Mouse (Mus musculus) forebrain, embryonic 11.5 days (tissue): ENCODE measurements around the gene Il1r1. TPM values are rescaled to one million over a fixed set of nuclear protein-coding genes. Genes with fewer than 3 reads are reported as not detected.

Experiments used
- ATAC-seq: fragments of 200-750 bp; cut with Nextera tagmentation; replicated peaks from 2 replicates; pipeline ENCODE4 v1.8.0; 2017; ENCODE audit warnings: moderate TSS enrichment; ENCODE audit not compliant: low FRiP score
- DNase-seq: peaks from one replicate; pipeline ENCODE4 v3.0.0-alpha.2; 2017; ENCODE audit warnings: low spot score
- H3K27ac ChIP-seq: fragments of 300-500 bp; sonication (generic); 2 replicates; pipeline ENCODE4 v1.5.1; 2014; ENCODE audit warnings: low read depth, low read length
- H3K27me3 ChIP-seq: fragments of 300-500 bp; sonication (generic); 2 replicates; pipeline ENCODE4 v1.6.1; 2014; ENCODE audit warnings: mild to moderate bottlenecking, low read length, mixed read lengths; ENCODE audit not compliant: control insufficient read depth, insufficient read depth
- H3K36me3 ChIP-seq: fragments of 300-500 bp; sonication (generic); 2 replicates; pipeline ENCODE4 v1.6.1; 2014; ENCODE audit warnings: mild to moderate bottlenecking, low read length, moderate library complexity, mixed read lengths; ENCODE audit not compliant: control insufficient read depth, insufficient read depth
- H3K4me1 ChIP-seq: fragments of 300-500 bp; sonication (generic); replicated peaks from 2 replicates; pipeline ENCODE4 v1.6.1; 2014; ENCODE audit warnings: low read length, mixed read lengths; ENCODE audit not compliant: control insufficient read depth, insufficient read depth
- H3K4me2 ChIP-seq: fragments of 300-500 bp; sonication (generic); 2 replicates; pipeline ENCODE4 v1.6.1; 2014; ENCODE audit warnings: low read depth, mild to moderate bottlenecking, low read length, moderate library complexity, mixed read lengths; ENCODE audit not compliant: severe bottlenecking
- H3K4me3 ChIP-seq: fragments of 300-500 bp; sonication (generic); 2 replicates; pipeline ENCODE4 v1.5.1; 2014; ENCODE audit warnings: low read depth, low read length
- H3K9ac ChIP-seq: fragments of 300-500 bp; sonication (generic); 2 replicates; pipeline ENCODE4 v1.6.1; 2014; ENCODE audit warnings: low read length
- H3K9me3 ChIP-seq: fragments of 300-500 bp; sonication (generic); 2 replicates; pipeline ENCODE4 v1.6.1; 2016; ENCODE audit warnings: low read length, mixed read lengths; ENCODE audit not compliant: control insufficient read depth
- WGBS: fragments of 180-500 bp; shearing (Covaris S2); extraction: QIAGEN DNeasy Blood & Tissue Kit; methylation state at CpG from one replicate; pipeline ENCODE4 v1.1.7; 2014; 5-methylcytosine and 5-hydroxymethylcytosine counted together
- polyA plus RNA-seq: library from polyadenylated mRNA; unstranded; fragments of >200 nt; fragmentation: Nextera tagmentation; extraction: Ambion mirVana; gene quantifications from 2 replicates; pipeline ENCODE4 v1.2.1, GENCODE M21; 2014

Gene Il1r1
- polyA plus RNA-seq, 1 experiment from 2014 or later: 1.5 TPM

DNA sequence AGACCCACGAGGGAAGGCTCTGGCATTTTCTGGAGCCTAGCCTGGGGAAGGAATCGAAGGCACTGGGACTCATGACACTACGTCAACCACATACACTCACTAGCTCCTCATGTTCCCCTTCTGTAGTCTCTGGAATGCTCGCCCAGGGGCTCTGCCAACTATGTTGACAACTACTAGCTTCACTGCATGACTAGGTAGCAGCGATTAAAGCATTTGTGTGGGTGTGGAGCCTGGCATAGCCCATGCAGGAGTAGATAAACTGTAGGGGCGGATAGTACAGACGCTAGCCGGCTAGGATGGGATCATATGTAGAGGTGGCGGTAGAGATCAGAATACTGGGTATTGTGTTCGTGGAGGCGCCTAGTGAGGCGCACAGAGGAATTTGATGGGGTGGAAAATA lies 45.5 kb downstream of the Il1r1 start:
- DNase-seq: no peak
- Histone ChIP-seq H3K36me3 (no peaks in the 10 kb centered on the region), H3K9ac (no peak overlapping the region), H3K4me3 (no peak overlapping the region), H3K4me2 (no peak overlapping the region), H3K27me3 (no peaks in the 10 kb centered on the region), H3K27ac (no peak overlapping the region), H3K9me3 (no peaks in the 10 kb centered on the region), H3K4me1 (no peaks in the 10 kb centered on the region; the same call in 1 of the 2 replicates)
- no peak for ATAC-seq
- 91% methylated on average over 12 of the region's 12 CpGs for WGBS

DNA sequence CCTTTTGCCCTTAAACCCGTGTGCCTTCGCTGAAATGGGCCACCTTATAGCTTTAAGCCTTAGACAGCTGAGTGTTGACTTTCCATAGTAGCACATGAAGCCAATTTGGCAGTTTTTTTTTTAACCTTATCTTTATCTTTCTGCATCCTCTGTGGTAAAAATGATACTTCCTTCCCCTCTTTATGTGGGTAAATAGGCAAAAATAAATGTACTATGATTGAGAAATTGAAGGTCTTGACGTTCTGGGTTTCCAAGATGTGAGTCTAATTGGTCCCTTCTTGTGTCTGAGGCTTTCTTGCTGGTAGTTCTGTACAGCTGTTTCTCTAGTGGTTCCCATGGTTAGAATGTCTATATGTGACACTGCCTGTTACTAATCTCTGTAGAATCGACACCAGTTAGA lies 46.2 kb downstream of the Il1r1 start:
- H3K27ac ChIP-seq: no peak overlapping the region
- H3K9me3 ChIP-seq: no peaks in the 10 kb centered on the region
- no peaks in the 10 kb centered on the region for H3K27me3 ChIP-seq
- DNase-seq: no peak
- H3K4me2 ChIP-seq: no peak overlapping the region
- WGBS: 91% methylated on average over 4 of the region's 4 CpGs
- no peaks in the 10 kb centered on the region for H3K36me3 ChIP-seq
- no peak for ATAC-seq
- no peak overlapping the region for H3K9ac ChIP-seq
- no peak overlapping the region for H3K4me3 ChIP-seq
- H3K4me1 ChIP-seq: no peaks in the 10 kb centered on the region; the same call in 1 of the 2 replicates

DNA sequence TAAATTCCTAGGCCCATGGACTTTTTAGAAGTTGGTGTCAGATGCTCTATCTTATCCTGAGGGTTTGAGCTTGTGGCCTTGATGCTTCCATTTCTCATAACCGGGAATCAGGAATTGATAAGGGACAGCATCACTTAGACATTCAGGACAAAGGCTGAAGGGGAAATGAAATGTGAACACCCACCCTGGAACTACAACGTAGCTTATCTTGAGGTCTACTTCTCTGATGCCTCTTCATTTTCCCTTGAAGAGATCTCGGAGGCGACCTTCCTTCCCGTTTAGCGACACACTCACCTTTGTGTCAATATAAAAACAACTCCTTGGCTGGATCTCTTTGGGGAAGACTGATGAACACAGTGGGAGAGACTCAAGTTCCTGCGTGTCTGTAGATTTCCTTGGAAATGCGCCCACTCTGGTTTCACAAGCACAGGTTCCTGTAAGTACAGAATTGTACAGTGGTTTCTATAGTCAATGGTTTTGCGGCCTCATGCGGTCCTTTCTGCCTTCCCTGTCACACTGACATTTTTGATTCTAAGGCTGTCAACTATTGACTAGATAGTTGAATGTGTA lies 46.7 kb downstream of the Il1r1 start:
- no peaks in the 10 kb centered on the region for H3K27me3 ChIP-seq
- no peaks in the 10 kb centered on the region for H3K36me3 ChIP-seq
- no peaks in the 10 kb centered on the region for H3K4me1 ChIP-seq
- no peaks in the 10 kb centered on the region for H3K9me3 ChIP-seq
- H3K27ac ChIP-seq: no peak overlapping the region
- ATAC-seq (no peak), DNase-seq (no peak)
- no peak overlapping the region for H3K9ac ChIP-seq
- H3K4me2 ChIP-seq: no peak overlapping the region
- WGBS: 95% methylated on average over 10 of the region's 10 CpGs
- no peak overlapping the region for H3K4me3 ChIP-seq

DNA sequence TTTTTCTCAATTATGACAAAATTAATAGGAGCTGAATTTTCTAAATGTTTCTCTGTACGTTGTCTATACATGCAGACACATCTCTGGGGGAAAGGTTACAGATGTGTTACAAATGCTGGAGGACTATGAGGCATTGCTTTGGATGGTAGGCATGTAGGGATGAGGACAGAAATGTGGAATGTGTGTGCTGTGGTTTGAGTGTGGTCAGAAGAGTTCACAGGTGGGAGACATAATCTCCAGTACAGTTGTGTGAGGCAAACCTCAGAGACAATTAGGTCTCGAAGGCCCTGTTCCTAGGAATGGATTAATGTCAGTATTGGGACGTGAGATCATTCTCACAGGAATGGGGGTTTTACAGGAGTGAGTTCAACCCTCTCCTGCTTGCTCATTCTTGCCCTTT lies 47.3 kb downstream of the Il1r1 start:
- Histone ChIP-seq H3K9me3 (no peaks in the 10 kb centered on the region), H3K4me2 (no peak overlapping the region), H3K4me1 (no peaks in the 10 kb centered on the region), H3K9ac (no peak overlapping the region), H3K36me3 (no peaks in the 10 kb centered on the region), H3K27ac (no peak overlapping the region), H3K27me3 (no peaks in the 10 kb centered on the region), H3K4me3 (no peak overlapping the region)
- DNase-seq (no peak), ATAC-seq (no peak)
- 94% methylated on average over 3 of the region's 3 CpGs for WGBS

DNA sequence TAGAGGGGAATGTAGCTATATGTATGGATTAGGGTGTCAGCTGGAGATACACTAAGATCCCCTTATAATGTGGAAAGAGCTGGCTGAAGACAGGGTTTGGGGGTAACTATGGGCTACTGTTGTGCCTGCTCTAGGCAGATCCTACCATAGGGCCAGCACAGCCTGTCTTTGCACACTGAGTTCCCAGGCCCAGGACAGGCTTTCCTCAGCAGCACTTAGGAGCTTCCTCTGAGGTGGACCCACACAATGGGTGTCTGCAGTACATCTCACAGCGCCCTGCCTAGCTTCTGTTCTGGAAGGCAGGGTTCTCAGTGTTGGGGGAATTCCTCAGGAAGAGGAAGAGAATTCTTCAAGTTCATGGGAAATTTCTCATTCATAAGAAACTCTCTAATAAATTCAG lies 48.6 kb downstream of the Il1r1 start:
- no peak overlapping the region for H3K4me3 ChIP-seq
- WGBS: 100% methylated on average over 1 of the region's 1 CpGs
- no peaks in the 10 kb centered on the region for H3K4me1 ChIP-seq
- H3K27ac ChIP-seq: no peak overlapping the region
- no peak for ATAC-seq
- no peaks in the 10 kb centered on the region for H3K36me3 ChIP-seq
- no peak overlapping the region for H3K4me2 ChIP-seq
- no peak for DNase-seq
- no peaks in the 10 kb centered on the region for H3K9me3 ChIP-seq
- no peak overlapping the region for H3K9ac ChIP-seq
- no peaks in the 10 kb centered on the region for H3K27me3 ChIP-seq

DNA sequence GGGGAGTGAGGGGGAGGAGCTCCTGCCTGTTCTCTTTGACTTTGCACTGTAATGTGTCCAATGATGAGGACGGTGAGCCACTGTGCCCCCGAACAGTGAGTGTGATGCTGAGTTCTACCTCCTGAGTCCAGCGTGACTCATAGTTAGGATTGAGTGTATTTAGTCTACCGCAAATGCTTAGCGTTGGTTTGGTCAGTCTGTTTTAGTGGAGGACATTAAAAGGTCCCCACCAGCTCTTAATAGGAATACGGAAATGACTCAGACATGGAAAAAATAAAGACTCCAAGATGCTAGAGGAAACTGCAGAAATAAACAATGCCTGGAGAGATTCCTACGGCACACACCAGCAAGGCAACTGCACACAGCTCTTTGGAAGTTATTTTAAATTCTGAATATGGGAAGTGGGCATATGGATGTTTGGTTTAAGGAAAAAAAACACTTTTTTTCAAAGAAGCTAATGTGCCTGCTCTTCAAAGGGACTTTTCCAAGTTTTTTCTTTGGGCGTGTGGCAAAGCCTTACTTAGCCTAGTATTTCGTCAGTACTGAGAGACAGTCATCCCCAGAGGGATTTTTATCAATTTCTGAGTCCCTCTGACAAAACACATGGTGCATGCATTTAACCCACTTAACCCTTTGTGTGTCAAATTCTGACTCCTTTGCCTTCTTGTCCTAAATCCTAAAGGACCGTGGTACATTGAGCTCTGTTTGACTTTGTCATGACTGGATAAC lies 50.6 kb downstream of the Il1r1 start:
- no peak for ATAC-seq
- H3K4me2 ChIP-seq: no peak overlapping the region
- no peak overlapping the region for H3K4me3 ChIP-seq
- WGBS: 88% methylated on average over 10 of the region's 10 CpGs
- no peaks in the 10 kb centered on the region for H3K36me3 ChIP-seq
- H3K27me3 ChIP-seq: no peaks in the 10 kb centered on the region
- H3K9me3 ChIP-seq: no peaks in the 10 kb centered on the region
- DNase-seq: no peak
- no peak overlapping the region for H3K9ac ChIP-seq
- no peaks in the 10 kb centered on the region for H3K4me1 ChIP-seq
- H3K27ac ChIP-seq: no peak overlapping the region

DNA sequence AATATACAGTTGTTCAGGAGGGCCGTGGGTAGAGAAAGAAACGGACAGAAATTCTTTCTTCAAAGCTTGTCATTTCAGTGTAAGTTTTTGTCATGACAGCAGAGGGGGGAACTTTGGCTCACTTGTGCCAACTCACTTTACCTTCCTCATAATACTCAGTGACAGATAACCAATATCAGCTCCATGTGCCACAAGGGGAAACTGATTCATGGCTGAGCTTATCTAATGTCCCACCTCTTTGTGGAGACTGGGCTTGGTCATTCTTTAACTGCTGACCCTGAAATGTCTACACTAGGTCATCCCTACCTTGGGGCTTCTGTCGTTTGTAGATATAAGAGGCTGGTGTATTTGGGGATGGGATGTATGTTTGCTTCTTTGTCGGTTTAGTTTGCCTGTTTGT lies 53.1 kb downstream of the Il1r1 start:
- ATAC-seq (no peak), DNase-seq (no peak)
- H3K36me3 ChIP-seq: no peaks in the 10 kb centered on the region
- H3K4me1 ChIP-seq: no peaks in the 10 kb centered on the region
- no peak overlapping the region for H3K27ac ChIP-seq
- WGBS: 90% methylated on average over 4 of the region's 4 CpGs
- H3K27me3 ChIP-seq: no peaks in the 10 kb centered on the region
- no peak overlapping the region for H3K4me2 ChIP-seq
- H3K4me3 ChIP-seq: no peak overlapping the region
- no peak overlapping the region for H3K9ac ChIP-seq
- no peaks in the 10 kb centered on the region for H3K9me3 ChIP-seq

DNA sequence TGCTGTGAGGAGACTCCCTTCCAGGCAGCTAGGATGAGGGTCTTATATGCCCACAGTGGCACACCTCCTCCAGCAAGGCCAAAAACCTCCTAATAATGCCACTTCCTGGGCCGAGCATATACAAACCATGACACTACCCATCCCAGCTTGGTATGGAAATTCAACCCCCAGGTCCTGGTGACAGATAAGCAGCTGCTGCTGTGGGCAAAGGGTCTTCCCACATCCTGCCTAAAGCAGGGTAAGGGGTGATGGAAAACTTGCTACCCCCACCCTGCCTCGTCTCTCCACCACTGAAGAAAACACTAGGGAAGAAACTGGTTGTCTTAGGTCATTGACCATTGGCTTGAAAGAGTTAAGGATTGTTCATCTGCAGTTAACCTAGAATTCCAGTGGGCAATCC lies 53.8 kb downstream of the Il1r1 start:
- H3K4me2 ChIP-seq: no peak overlapping the region
- no peaks in the 10 kb centered on the region for H3K4me1 ChIP-seq
- no peak overlapping the region for H3K9ac ChIP-seq
- H3K4me3 ChIP-seq: no peak overlapping the region
- no peaks in the 10 kb centered on the region for H3K27me3 ChIP-seq
- ATAC-seq: no peak
- H3K36me3 ChIP-seq: no peaks in the 10 kb centered on the region
- no peak overlapping the region for H3K27ac ChIP-seq
- WGBS: 81% methylated on average over 2 of the region's 2 CpGs
- H3K9me3 ChIP-seq: no peaks in the 10 kb centered on the region
- DNase-seq: no peak

DNA sequence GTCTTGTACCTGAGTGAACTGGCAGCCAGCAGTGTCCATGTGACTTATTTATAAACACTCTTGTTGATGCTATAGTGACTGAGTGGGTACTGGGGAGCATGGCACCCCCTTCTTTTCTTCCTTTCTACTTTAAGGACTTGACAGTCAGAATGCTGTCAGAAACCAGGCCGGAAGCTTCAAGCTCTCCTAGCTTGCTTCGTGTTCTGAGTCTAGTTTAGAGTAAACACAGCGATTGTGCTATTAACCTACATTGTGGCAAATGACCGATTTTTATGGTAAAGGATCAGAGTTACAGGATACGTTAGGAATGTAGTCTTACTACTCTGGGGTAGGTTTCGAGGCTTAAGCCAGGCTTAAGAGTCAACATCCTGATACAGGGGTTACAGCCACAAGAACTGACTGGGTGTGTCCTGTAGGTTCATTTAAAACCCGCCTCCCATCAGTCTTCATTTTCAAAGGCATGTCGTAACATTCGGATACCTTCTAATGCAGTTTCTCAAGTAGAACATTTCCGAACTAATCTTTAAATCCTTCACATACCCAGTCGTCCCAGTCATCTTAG lies 54.4 kb downstream of the Il1r1 start:
- Histone ChIP-seq H3K27me3 (no peaks in the 10 kb centered on the region), H3K4me3 (no peak overlapping the region), H3K36me3 (no peaks in the 10 kb centered on the region), H3K9me3 (no peaks in the 10 kb centered on the region), H3K9ac (no peak overlapping the region), H3K4me1 (no peaks in the 10 kb centered on the region), H3K4me2 (no peak overlapping the region), H3K27ac (no peak overlapping the region)
- 88% methylated on average over 11 of the region's 11 CpGs for WGBS
- ATAC-seq (no peak), DNase-seq (no peak)
